Mouse (Mus musculus): Measurements from ENCODE around the gene Zfhx3. TPM values are rescaled to one million over a fixed set of nuclear protein-coding genes. Genes with fewer than 3 reads are reported as not detected.
A peak's percentile ranks its signal among the peaks of the same experiment; 100 is the strongest.

Gene Zfhx3
- polyA plus RNA-seq, 2 experiments: 14.4 to 26.1 TPM

DNA sequence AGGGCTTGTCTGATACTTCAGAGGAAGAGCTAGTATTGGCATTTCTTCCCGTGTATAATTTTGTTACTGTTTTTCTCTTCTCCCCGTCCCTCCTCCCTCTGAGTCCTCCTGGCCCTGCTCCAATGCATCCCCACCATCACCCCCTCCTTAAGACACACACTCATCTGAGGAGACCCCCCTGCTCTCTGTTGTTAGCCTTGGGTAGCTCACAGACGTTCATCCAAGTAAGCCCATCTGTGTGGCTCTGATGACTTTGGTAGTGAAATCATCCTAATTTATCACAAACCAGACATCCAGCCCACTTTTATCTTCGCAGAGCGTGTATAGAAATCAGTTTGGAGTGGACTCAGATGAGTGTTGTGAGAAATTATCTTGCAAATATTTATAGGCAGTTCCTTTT lies 4.4 kb downstream of the Zfhx3 start:
- no peak overlapping the region for H3K4me3 ChIP-seq (replicated peaks; ENCODE audit: low read length)
- DNase-seq (ENCODE audit: low spot score) (no peak), ATAC-seq (ENCODE audit: low FRiP score, low read depth) (no peak)
- no peaks in the 10 kb centered on the region for H3K9me3 ChIP-seq (ENCODE audit: control insufficient read depth, low read length)
- no peak for TF ChIP-seq POLR2A (IDR thresholded peaks at IDR 0.05; ENCODE audit: borderline replicate concordance, extremely low read depth, insufficient read depth, insufficient read length)
- H3K27ac ChIP-seq (replicated peaks; ENCODE audit: low read depth, low read length): peak overlapping the region; percentile 79
- H3K9ac ChIP-seq (ENCODE audit: low read depth, low read length, severe bottlenecking): 0 out of 2 replicates have a peak overlapping the region, but pooled peaks have one; percentile 0
- peaks cover 29% of the 10 kb centered on the region for H3K4me1 ChIP-seq (ENCODE audit: control insufficient read depth, insufficient read depth, low read length)
- H3K4me2 ChIP-seq (replicated peaks; ENCODE audit: low read depth, low read length, severe bottlenecking): peak overlapping the region; percentile 29; the same call in 1 of the 2 replicates
- peaks cover 16% of the 10 kb centered on the region; the same call in 1 of the 2 replicates for H3K27me3 ChIP-seq (ENCODE audit: control insufficient read depth, insufficient read depth, low read length)
- no peaks in the 10 kb centered on the region for H3K36me3 ChIP-seq (ENCODE audit: control insufficient read depth, insufficient read depth, low read length)
- 45% methylated on average over 5 of the region's 5 CpGs for WGBS

DNA sequence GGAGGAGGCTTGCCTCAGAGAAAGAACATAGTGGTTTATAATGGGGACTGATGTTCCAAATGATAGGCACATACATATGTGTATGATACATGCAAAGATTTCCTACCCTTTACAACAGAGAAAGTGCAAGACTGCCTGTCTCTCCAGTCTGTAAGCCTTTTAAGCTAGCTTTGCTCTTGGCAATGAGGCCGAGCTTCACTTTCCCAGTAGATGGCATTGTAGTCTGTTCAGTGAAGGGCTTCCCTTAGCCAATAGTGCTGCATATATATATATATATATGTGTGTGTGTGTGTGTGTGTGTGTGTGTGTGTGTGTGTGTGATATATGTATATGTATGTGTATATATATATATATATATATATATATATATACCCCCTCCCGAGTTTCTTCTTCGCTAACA lies 13.4 kb downstream of the Zfhx3 start:
- Histone ChIP-seq H3K36me3 (ENCODE audit: control insufficient read depth, insufficient read depth, low read length) (no peaks in the 10 kb centered on the region), H3K9ac (ENCODE audit: low read depth, low read length, severe bottlenecking) (no peak overlapping the region), H3K4me2 (replicated peaks; ENCODE audit: low read depth, low read length, severe bottlenecking) (no peak overlapping the region), H3K27ac (replicated peaks; ENCODE audit: low read depth, low read length) (0 out of 2 replicates have a peak overlapping the region, but pooled peaks have one; percentile 4), H3K9me3 (ENCODE audit: control insufficient read depth, low read length) (no peaks in the 10 kb centered on the region), H3K27me3 (ENCODE audit: control insufficient read depth, insufficient read depth, low read length) (no peaks in the 10 kb centered on the region), H3K4me1 (ENCODE audit: control insufficient read depth, insufficient read depth, low read length) (peaks cover 14% of the 10 kb centered on the region), H3K4me3 (replicated peaks; ENCODE audit: low read length) (no peak overlapping the region)
- TF ChIP-seq POLR2A (IDR thresholded peaks at IDR 0.05; ENCODE audit: borderline replicate concordance, extremely low read depth, insufficient read depth, insufficient read length): no peak
- 53% methylated on average over 3 of the region's 3 CpGs for WGBS
- ATAC-seq (ENCODE audit: low FRiP score, low read depth) (peak; percentile 45; the same call in 1 of the 2 replicates), DNase-seq (ENCODE audit: low spot score) (peak; percentile 76)

DNA sequence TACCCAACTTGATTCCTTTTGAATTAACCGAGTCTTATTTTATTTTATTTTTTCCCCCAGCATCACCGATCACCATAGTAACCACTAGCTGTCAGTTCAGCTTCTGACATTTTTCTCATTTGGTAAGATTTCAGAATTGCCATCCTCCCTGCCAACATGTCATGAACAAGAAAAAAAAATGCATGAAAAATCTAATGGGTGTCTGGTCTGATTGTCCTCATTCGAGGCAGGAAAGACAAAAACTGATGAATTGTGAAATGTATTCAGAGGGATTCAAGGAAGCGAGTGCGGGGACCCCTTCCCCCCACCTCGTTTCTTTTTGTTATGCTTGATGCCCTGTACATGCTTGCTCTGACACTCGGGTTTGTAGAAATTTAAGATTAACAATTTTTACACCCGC lies 15.1 kb downstream of the Zfhx3 start:
- 74% methylated on average over 8 of the region's 8 CpGs for WGBS
- Histone ChIP-seq H3K27ac (replicated peaks; ENCODE audit: low read depth, low read length) (no peak overlapping the region), H3K9ac (ENCODE audit: low read depth, low read length, severe bottlenecking) (no peak overlapping the region), H3K27me3 (ENCODE audit: control insufficient read depth, insufficient read depth, low read length) (no peaks in the 10 kb centered on the region), H3K36me3 (ENCODE audit: control insufficient read depth, insufficient read depth, low read length) (no peaks in the 10 kb centered on the region), H3K4me2 (replicated peaks; ENCODE audit: low read depth, low read length, severe bottlenecking) (no peak overlapping the region), H3K4me1 (ENCODE audit: control insufficient read depth, insufficient read depth, low read length) (peaks cover 9% of the 10 kb centered on the region), H3K4me3 (replicated peaks; ENCODE audit: low read length) (no peak overlapping the region), H3K9me3 (ENCODE audit: control insufficient read depth, low read length) (no peaks in the 10 kb centered on the region)
- ATAC-seq (ENCODE audit: low FRiP score, low read depth) (no peak), DNase-seq (ENCODE audit: low spot score) (no peak)
- TF ChIP-seq POLR2A (IDR thresholded peaks at IDR 0.05; ENCODE audit: borderline replicate concordance, extremely low read depth, insufficient read depth, insufficient read length): no peak

DNA sequence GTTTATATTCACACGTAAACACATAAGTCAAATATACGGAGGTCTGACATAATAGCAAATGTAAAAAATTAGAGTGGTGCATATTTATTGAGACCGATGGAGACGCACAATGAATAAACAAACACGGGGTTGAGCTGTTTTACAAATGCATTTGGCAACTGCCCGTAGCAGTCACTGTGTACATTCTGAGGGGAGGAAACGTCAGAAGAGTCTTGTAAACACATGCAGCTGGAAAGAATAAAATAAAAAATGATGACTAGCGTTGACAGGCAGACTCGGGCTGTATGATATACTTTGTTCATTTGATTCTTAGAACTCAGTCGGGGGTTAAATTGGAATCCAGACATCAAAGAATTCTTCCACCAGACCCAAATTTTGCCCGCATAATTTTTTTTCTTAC lies 18.0 kb downstream of the Zfhx3 start:
- Histone ChIP-seq H3K27me3 (ENCODE audit: control insufficient read depth, insufficient read depth, low read length) (no peaks in the 10 kb centered on the region), H3K4me1 (ENCODE audit: control insufficient read depth, insufficient read depth, low read length) (peaks cover 6% of the 10 kb centered on the region; the same call in 1 of the 2 replicates), H3K27ac (replicated peaks; ENCODE audit: low read depth, low read length) (no peak overlapping the region), H3K36me3 (ENCODE audit: control insufficient read depth, insufficient read depth, low read length) (no peaks in the 10 kb centered on the region), H3K9ac (ENCODE audit: low read depth, low read length, severe bottlenecking) (no peak overlapping the region), H3K9me3 (ENCODE audit: control insufficient read depth, low read length) (no peaks in the 10 kb centered on the region), H3K4me2 (replicated peaks; ENCODE audit: low read depth, low read length, severe bottlenecking) (0 out of 2 replicates have a peak overlapping the region, but pooled peaks have one; percentile 16), H3K4me3 (replicated peaks; ENCODE audit: low read length) (no peak overlapping the region)
- no peak for DNase-seq (ENCODE audit: low spot score)
- no peak for TF ChIP-seq POLR2A (IDR thresholded peaks at IDR 0.05; ENCODE audit: borderline replicate concordance, extremely low read depth, insufficient read depth, insufficient read length)
- WGBS: 18% methylated on average over 11 of the region's 11 CpGs
- no peak for ATAC-seq (ENCODE audit: low FRiP score, low read depth)

DNA sequence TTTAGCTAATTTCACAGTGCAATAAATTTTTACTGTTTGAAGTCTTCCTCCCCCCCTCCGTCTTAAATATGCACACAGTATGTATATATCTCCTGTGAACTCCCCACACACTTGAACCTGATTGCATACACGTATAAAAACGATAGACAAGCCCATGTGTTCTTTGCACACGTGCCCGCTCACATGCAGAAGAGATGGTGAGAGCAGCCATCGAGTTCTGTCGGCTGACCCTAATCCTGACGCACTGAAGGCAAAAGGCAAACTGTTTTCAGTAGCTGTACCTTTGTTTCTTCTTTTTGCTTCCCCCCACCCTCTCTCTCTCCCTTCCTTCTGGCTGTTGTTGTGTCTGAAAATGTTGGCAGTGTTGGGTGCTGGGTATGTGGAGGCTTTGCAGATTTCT lies 18.4 kb downstream of the Zfhx3 start:
- Histone ChIP-seq H3K27ac (replicated peaks; ENCODE audit: low read depth, low read length) (no peak overlapping the region), H3K36me3 (ENCODE audit: control insufficient read depth, insufficient read depth, low read length) (no peaks in the 10 kb centered on the region), H3K4me3 (replicated peaks; ENCODE audit: low read length) (no peak overlapping the region), H3K9ac (ENCODE audit: low read depth, low read length, severe bottlenecking) (no peak overlapping the region), H3K9me3 (ENCODE audit: control insufficient read depth, low read length) (no peaks in the 10 kb centered on the region), H3K4me1 (ENCODE audit: control insufficient read depth, insufficient read depth, low read length) (peaks cover 6% of the 10 kb centered on the region; the same call in 1 of the 2 replicates), H3K4me2 (replicated peaks; ENCODE audit: low read depth, low read length, severe bottlenecking) (no peak overlapping the region), H3K27me3 (ENCODE audit: control insufficient read depth, insufficient read depth, low read length) (no peaks in the 10 kb centered on the region)
- 19% methylated on average over 8 of the region's 8 CpGs for WGBS
- no peak for ATAC-seq (ENCODE audit: low FRiP score, low read depth)
- TF ChIP-seq POLR2A (IDR thresholded peaks at IDR 0.05; ENCODE audit: borderline replicate concordance, extremely low read depth, insufficient read depth, insufficient read length): no peak
- no peak for DNase-seq (ENCODE audit: low spot score)

DNA sequence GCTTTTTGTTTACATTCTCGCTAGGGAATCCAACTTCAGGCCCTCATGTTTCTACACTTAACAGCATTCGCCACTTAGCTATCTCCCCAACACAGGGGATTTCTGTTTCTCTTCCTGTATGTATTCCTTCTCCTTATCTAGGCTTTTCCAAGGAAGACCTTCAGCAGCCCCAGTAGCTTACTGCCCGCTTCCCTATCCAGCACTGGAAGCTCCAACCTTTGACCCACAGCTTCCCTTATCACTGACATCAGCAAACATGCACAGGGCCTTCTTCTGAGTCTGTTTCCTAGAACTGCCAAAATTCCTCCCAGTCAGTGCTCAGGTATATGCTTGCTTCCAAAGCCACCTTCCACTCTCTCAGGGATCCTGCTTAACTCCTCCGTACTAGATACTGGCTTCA lies 29.8 kb downstream of the Zfhx3 start:
- Histone ChIP-seq H3K4me3 (replicated peaks; ENCODE audit: low read length) (no peak overlapping the region), H3K9me3 (ENCODE audit: control insufficient read depth, low read length) (no peaks in the 10 kb centered on the region), H3K9ac (ENCODE audit: low read depth, low read length, severe bottlenecking) (no peak overlapping the region), H3K36me3 (ENCODE audit: control insufficient read depth, insufficient read depth, low read length) (no peaks in the 10 kb centered on the region), H3K27ac (replicated peaks; ENCODE audit: low read depth, low read length) (no peak overlapping the region), H3K4me1 (ENCODE audit: control insufficient read depth, insufficient read depth, low read length) (peaks cover 8% of the 10 kb centered on the region), H3K4me2 (replicated peaks; ENCODE audit: low read depth, low read length, severe bottlenecking) (no peak overlapping the region), H3K27me3 (ENCODE audit: control insufficient read depth, insufficient read depth, low read length) (no peaks in the 10 kb centered on the region)
- WGBS: 87% methylated on average over 4 of the region's 4 CpGs
- no peak for TF ChIP-seq POLR2A (IDR thresholded peaks at IDR 0.05; ENCODE audit: borderline replicate concordance, extremely low read depth, insufficient read depth, insufficient read length)
- ATAC-seq (ENCODE audit: low FRiP score, low read depth): no peak
- DNase-seq (ENCODE audit: low spot score): no peak
